Comparison of ENCODE assay signal across 17 mouse cellular contexts in genomic region chr2:166503666-166504065, GRCm38 (mm10).
A peak's percentile ranks its signal among the peaks of the same experiment; 100 is the strongest.
DNase-seq lines count a peak whose midpoint lies in the region; ATAC-seq and TF ChIP-seq lines count a peak whose summit lies in the region.
"Had no signal": no experiment of that assay in that cellular context is flagged by ENCODE, and none has a peak within 500 bp of the region (broad histone marks: within the 10 kb centered on the region; RNA-seq: fewer than 3 reads in every experiment).

No protein-coding gene starts in this region.

- peaks cover 4% of the 10 kb centered on the region; the same call in 1 of the 2 replicates for H3K4me1 ChIP-seq in hindbrain, postnatal 0 days (ENCODE audit: insufficient read depth, low read length)
- H3K4me1 ChIP-seq in hindbrain, embryonic 12.5 days, result peaks cover 15% of the 10 kb centered on the region
- H3K4me1 ChIP-seq in embryonic facial prominence, embryonic 13.5 days, result peaks cover 36% of the 10 kb centered on the region
- peaks cover 20% of the 10 kb centered on the region for H3K4me1 ChIP-seq in limb, embryonic 14.5 days (ENCODE audit: control insufficient read depth, insufficient read depth, low read length)
- H3K4me1 ChIP-seq: liver, embryonic 12.5 days had no signal

- no peak for TF ChIP-seq CTCF in hindbrain, postnatal 0 days (IDR thresholded peaks at IDR 0.05; ENCODE audit: low read depth)
- TF ChIP-seq CTCF in brain, embryonic 14.5 days (IDR thresholded peaks at IDR 0.05; ENCODE audit: borderline replicate concordance, extremely low read depth, insufficient read depth, insufficient read length), result no peak

- H3K27me3 ChIP-seq in hindbrain, postnatal 0 days (ENCODE audit: insufficient read depth, low read length), result no peaks in the 10 kb centered on the region
- 0 out of 2 replicates have a peak, but pooled peaks cover 3% of the 10 kb centered on the region for H3K27me3 ChIP-seq in hindbrain, embryonic 12.5 days
- no peaks in the 10 kb centered on the region for H3K27me3 ChIP-seq in embryonic facial prominence, embryonic 13.5 days
- H3K27me3 ChIP-seq in limb, embryonic 14.5 days (ENCODE audit: control insufficient read depth, insufficient read depth, low read length), result no peaks in the 10 kb centered on the region
- H3K27me3 ChIP-seq: liver, embryonic 12.5 days; neural tube, embryonic 12.5 days had no signal

- WGBS in hindbrain, postnatal 0 days, result 41% methylated on average over 6 of the region's 6 CpGs
- WGBS in hindbrain, embryonic 12.5 days, result 65% methylated on average over 6 of the region's 6 CpGs
- 36% methylated on average over 6 of the region's 6 CpGs for WGBS in embryonic facial prominence, embryonic 13.5 days
- WGBS in limb, embryonic 14.5 days, result 50% methylated on average over 6 of the region's 6 CpGs

- no peaks in the 10 kb centered on the region for H3K9me3 ChIP-seq in hindbrain, postnatal 0 days (ENCODE audit: low read length)
- no peaks in the 10 kb centered on the region for H3K9me3 ChIP-seq in hindbrain, embryonic 12.5 days (replicated peaks)
- no peaks in the 10 kb centered on the region for H3K9me3 ChIP-seq in embryonic facial prominence, embryonic 13.5 days
- no peaks in the 10 kb centered on the region for H3K9me3 ChIP-seq in limb, embryonic 14.5 days (ENCODE audit: control insufficient read depth, low read length)

- H3K27ac ChIP-seq in hindbrain, postnatal 0 days, result no peak overlapping the region
- no peak overlapping the region for H3K27ac ChIP-seq in hindbrain, embryonic 12.5 days
- peak overlapping the region; percentile 81 for H3K27ac ChIP-seq in embryonic facial prominence, embryonic 13.5 days
- peak overlapping the region; percentile 5; the same call in 1 of the 2 replicates for H3K27ac ChIP-seq in limb, embryonic 14.5 days (replicated peaks; ENCODE audit: low read depth, low read length)
- H3K27ac ChIP-seq: liver, embryonic 12.5 days; neural tube, embryonic 12.5 days had no signal

- H3K4me2 ChIP-seq in hindbrain, postnatal 0 days (ENCODE audit: low read depth, low read length), result no peak overlapping the region
- H3K4me2 ChIP-seq in hindbrain, embryonic 12.5 days (replicated peaks), result no peak overlapping the region
- H3K4me2 ChIP-seq in embryonic facial prominence, embryonic 13.5 days, result no peak overlapping the region
- H3K4me2 ChIP-seq in limb, embryonic 14.5 days (replicated peaks; ENCODE audit: low read depth, low read length, severe bottlenecking), result no peak overlapping the region
- H3K4me2 ChIP-seq: liver, embryonic 12.5 days; lung, embryonic 14.5 days; neural tube, embryonic 12.5 days had no signal

- H3K36me3 ChIP-seq in hindbrain, postnatal 0 days (ENCODE audit: insufficient read depth, low read length), result no peaks in the 10 kb centered on the region
- no peaks in the 10 kb centered on the region for H3K36me3 ChIP-seq in hindbrain, embryonic 12.5 days
- no peaks in the 10 kb centered on the region for H3K36me3 ChIP-seq in embryonic facial prominence, embryonic 13.5 days
- no peaks in the 10 kb centered on the region for H3K36me3 ChIP-seq in limb, embryonic 14.5 days (ENCODE audit: control insufficient read depth, insufficient read depth, low read length)
- H3K36me3 ChIP-seq: liver, embryonic 12.5 days; neural tube, embryonic 12.5 days had no signal

- no peak for ATAC-seq in hindbrain, postnatal 0 days
- no peak for ATAC-seq in hindbrain, embryonic 12.5 days (ENCODE audit: low FRiP score)
- no peak for ATAC-seq in embryonic facial prominence, embryonic 13.5 days (ENCODE audit: insufficient number of reproducible peaks, insufficient read depth, low FRiP score, low TSS enrichment, low read depth)
- ATAC-seq in limb, embryonic 14.5 days (ENCODE audit: low FRiP score, low read depth), result no peak
- ATAC-seq: inflammation-experienced regulatory T-cells, adult 6 months; liver, embryonic 12.5 days had no signal

- H3K9ac ChIP-seq in hindbrain, postnatal 0 days (replicated peaks; ENCODE audit: low read length), result no peak overlapping the region
- H3K9ac ChIP-seq in hindbrain, embryonic 12.5 days, result no peak overlapping the region
- H3K9ac ChIP-seq in embryonic facial prominence, embryonic 13.5 days, result no peak overlapping the region
- no peak overlapping the region for H3K9ac ChIP-seq in limb, embryonic 14.5 days (ENCODE audit: low read depth, low read length, severe bottlenecking)
- H3K9ac ChIP-seq: liver, embryonic 12.5 days; lung, embryonic 14.5 days; neural tube, embryonic 12.5 days had no signal

- peak; percentile 33 for DNase-seq in hindbrain, postnatal 0 days (ENCODE audit: low spot score)
- peak; percentile 64 for DNase-seq in brain, embryonic 14.5 days (ENCODE audit: low read depth)
- DNase-seq in limb, embryonic 14.5 days (ENCODE audit: low spot score), result no peak
- no peak for DNase-seq in frontal cortex, postnatal 25 days (ENCODE audit: low spot score in 2 of 2)
- no peak for DNase-seq in adrenal gland, adult 18-20 months (ENCODE audit: low spot score in 2 of 2)
- DNase-seq: cerebellum, postnatal 10 days; gastrocnemius, postnatal 36 days; kidney, adult 9 months; kidney, postnatal 4 days; lung, embryonic 14.5 days; right cerebral cortex, postnatal 4 days had no signal

- no peak for TF ChIP-seq POLR2A in brain, embryonic 14.5 days (IDR thresholded peaks at IDR 0.05; ENCODE audit: borderline replicate concordance, extremely low read depth, insufficient read depth, insufficient read length, poor library complexity, severe bottlenecking)
- TF ChIP-seq POLR2A in limb, embryonic 14.5 days (IDR thresholded peaks at IDR 0.05; ENCODE audit: borderline replicate concordance, extremely low read depth, insufficient read depth, insufficient read length), result no peak

- H3K4me3 ChIP-seq in hindbrain, postnatal 0 days (ENCODE audit: low read length), result no peak overlapping the region
- H3K4me3 ChIP-seq in hindbrain, embryonic 12.5 days, result no peak overlapping the region
- H3K4me3 ChIP-seq in embryonic facial prominence, embryonic 13.5 days, result no peak overlapping the region
- no peak overlapping the region for H3K4me3 ChIP-seq in limb, embryonic 14.5 days (replicated peaks; ENCODE audit: low read length)
- H3K4me3 ChIP-seq: erythroblast, embryonic 14.5 days; liver, embryonic 12.5 days; neural tube, embryonic 12.5 days had no signal

Comparison
In these comparisons a context has a peak if more than half of its experiments do, and no peak if none do; other contexts are left out.
1. DNase-seq: peak in hindbrain, postnatal 0 days (single experiment) and brain, embryonic 14.5 days (single experiment); none in limb, embryonic 14.5 days (single experiment), frontal cortex, postnatal 25 days (0 of 2) and adrenal gland, adult 18-20 months (0 of 2).
2. H3K27ac ChIP-seq: peak in embryonic facial prominence, embryonic 13.5 days (single experiment) and limb, embryonic 14.5 days (single experiment); none in hindbrain, postnatal 0 days (single experiment) and hindbrain, embryonic 12.5 days (single experiment).